Mouse (Mus musculus) liver, embryonic 12.5 days (tissue): ENCODE measurements around the gene Slc5a11. TPM values are rescaled to one million over a fixed set of nuclear protein-coding genes. Genes with fewer than 3 reads are reported as not detected.

Experiments used
- polyA plus RNA-seq: library from polyadenylated mRNA; unstranded; fragments of >200 nt; fragmentation: Nextera tagmentation; extraction: Ambion mirVana; gene quantifications from 2 replicates; pipeline ENCODE4 v1.2.1, GENCODE M21; 2016

Slc5a11 gene
- polyA plus RNA-seq, 1 experiment from 2014 or later, result 0.24 TPM

Other genes starting within 250 kb of the Slc5a11 start
- 15.8 and 17.6 TPM in 2 replicates for gene Rbbp6, start 249.1 kb upstream of the Slc5a11 start, polyA plus RNA-seq
- 24.7 and 29.8 TPM in 2 replicates for gene Tnrc6a, start 90.9 kb upstream of the Slc5a11 start, polyA plus RNA-seq
- 33.4 and 34.4 TPM in 2 replicates for gene Lcmt1, start 155.0 kb downstream of the Slc5a11 start, polyA plus RNA-seq
- gene Arhgap17, start 155.1 kb downstream of the Slc5a11 start, polyA plus RNA-seq, result 16.7 TPM in 2 replicates
- gene Aqp8, start 247.5 kb downstream of the Slc5a11 start, polyA plus RNA-seq, result 2.4 and 2.6 TPM in 2 replicates